Mouse (Mus musculus): ENCODE results near the gene Mgat3. TPM values are rescaled to one million over a fixed set of nuclear protein-coding genes. Genes with fewer than 3 reads are reported as not detected.
A peak's percentile ranks its signal among the peaks of the same experiment; 100 is the strongest.

The Mgat3 gene
- polyA plus RNA-seq, 1 experiment, result 79.8 TPM

DNA sequence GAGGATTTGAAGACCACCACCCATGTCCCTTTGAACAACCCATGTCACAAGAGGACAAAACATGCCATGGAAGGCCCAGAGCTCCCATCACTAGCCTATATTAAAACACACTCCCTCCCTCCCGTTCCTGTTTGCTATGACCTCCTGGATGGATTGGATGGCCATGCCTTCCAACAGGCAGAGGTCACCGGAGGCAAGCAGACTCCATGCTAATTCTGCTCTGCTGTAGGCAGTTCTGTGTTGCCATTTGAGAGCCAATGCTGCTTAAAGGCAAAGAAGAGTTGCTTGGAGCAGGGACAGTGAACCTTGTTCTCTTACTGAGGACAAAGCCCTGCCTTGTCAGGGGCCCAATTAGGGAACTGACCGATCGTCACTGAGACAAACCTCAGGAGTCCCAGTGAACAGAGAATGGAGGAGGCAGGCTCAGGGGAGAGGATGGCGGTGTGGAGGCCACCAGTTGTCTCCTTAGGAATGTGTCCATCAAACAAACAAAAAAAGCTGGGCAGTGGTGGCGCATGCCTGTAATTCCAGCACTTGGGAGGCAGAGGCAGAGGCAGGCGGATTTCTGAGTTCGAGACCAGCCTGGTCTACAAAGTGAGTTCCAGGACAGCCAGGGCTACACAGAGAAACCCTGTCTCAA is 86.0 kb downstream of the Mgat3 start:
- H3K4me3 ChIP-seq (ENCODE audit: insufficient read depth, low read length), result no peak overlapping the region
- H3K27ac ChIP-seq (ENCODE audit: insufficient read depth, low read length), result no peak overlapping the region
- H3K4me1 ChIP-seq (ENCODE audit: control insufficient read depth, insufficient read depth, low read length), result no peaks in the 10 kb centered on the region; the same call in 1 of the 2 replicates
- TF ChIP-seq CTCF (IDR thresholded peaks at IDR 0.05; ENCODE audit: extremely low read depth, insufficient read depth, low read length), result no peak
- TF ChIP-seq POLR2A (IDR thresholded peaks at IDR 0.05; ENCODE audit: extremely low read depth, insufficient read depth, low read length), result no peak

- H3K4me3 ChIP-seq (ENCODE audit: insufficient read depth, low read length), result no peak overlapping the region
- peak; percentile 92 for TF ChIP-seq CTCF (IDR thresholded peaks at IDR 0.05; ENCODE audit: extremely low read depth, insufficient read depth, low read length)
- TF ChIP-seq POLR2A (IDR thresholded peaks at IDR 0.05; ENCODE audit: extremely low read depth, insufficient read depth, low read length), result no peak
- H3K27ac ChIP-seq (ENCODE audit: insufficient read depth, low read length), result no peak overlapping the region
- no peaks in the 10 kb centered on the region; the same call in 1 of the 2 replicates for H3K4me1 ChIP-seq (ENCODE audit: control insufficient read depth, insufficient read depth, low read length)
Observed at GRCm38 (mm10) chr15:80260677-80261076, 87.2 kb downstream of the Mgat3 start.

DNA sequence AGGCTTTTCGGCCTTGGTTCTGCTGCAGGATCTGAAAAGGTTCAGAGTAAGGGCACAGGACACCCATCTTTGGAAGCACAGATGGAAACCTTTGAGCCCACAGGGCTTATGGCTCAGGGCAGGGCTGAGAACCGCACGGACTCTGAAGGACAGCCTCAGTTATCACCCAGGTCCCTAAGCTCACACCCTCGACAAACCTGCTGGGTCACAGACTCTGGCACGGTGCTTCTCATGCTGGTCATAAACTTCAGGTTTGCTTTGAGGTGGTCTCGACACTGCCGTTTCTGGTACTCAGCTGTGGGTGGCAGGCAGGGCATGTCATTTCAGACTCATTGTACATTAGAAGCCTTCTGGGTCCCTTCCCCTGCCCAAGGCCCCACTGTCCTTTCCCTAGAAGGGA is 87.6 kb downstream of the Mgat3 start:
- no peaks in the 10 kb centered on the region; the same call in 1 of the 2 replicates for H3K4me1 ChIP-seq (ENCODE audit: control insufficient read depth, insufficient read depth, low read length)
- no peak for TF ChIP-seq CTCF (IDR thresholded peaks at IDR 0.05; ENCODE audit: extremely low read depth, insufficient read depth, low read length)
- no peak for TF ChIP-seq POLR2A (IDR thresholded peaks at IDR 0.05; ENCODE audit: extremely low read depth, insufficient read depth, low read length)
- no peak overlapping the region for H3K4me3 ChIP-seq (ENCODE audit: insufficient read depth, low read length)
- no peak overlapping the region for H3K27ac ChIP-seq (ENCODE audit: insufficient read depth, low read length)

DNA sequence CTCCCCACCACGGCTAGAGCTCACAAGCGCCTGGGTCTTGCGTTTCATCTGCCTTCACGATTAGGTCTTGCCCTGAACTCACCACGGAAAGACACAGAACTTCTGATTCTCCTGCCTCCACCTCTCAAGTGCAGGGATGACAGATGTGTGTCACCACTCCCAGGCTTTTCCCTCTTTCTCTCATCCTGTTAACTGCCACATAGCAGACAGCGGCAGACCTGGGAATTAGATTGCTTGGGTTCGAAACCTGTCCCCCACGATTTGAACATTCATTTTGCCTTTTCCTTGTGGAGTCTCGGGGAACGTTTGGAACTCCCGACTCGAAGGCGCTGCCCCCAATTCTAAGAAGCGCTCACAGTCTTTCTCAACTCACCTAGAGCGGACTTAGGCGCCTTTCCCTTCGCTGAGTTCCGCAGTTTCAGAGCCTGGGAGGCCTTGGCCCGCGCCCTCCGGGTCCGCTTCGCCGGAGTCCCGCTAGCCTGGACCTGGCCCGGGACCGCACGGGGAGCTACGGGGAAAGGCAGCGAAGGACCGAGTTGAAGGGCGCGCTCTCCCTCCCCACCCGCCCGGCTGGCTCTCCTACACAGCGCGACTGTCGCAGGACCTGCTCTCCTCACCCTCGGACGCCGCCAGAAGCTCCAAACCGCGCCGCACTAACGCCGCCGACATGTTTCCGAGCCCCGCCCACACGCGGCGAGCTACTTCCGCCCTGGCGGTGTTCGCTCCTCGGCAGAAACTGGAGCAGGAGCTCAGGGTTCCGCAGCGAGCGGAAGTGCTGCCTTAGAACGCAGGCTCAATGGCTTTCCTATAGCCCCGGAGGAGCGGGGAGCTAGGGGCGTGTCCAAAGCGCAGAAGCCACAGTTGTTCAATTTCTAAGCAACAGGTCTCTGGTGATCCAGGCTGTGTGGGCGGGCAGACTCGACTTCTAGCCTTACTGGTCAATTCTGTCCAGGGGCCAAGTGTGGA is 90.4 kb downstream of the Mgat3 start, which contains the start of gene Rps19bp1:
TSS of gene Rps19bp1 (minus strand) at position 706 of the 966 bp plus-strand sequence.
- peak within 1 kb of the TSS; percentile 55 for H3K4me3 ChIP-seq (ENCODE audit: insufficient read depth, low read length)

More for the DNA sequence above, 90.4 kb downstream of the Mgat3 start, which contains the start of gene Rps19bp1:
- no peaks in the 10 kb centered on the region for H3K4me1 ChIP-seq (ENCODE audit: control insufficient read depth, insufficient read depth, low read length)
- 0 out of 2 replicates have a peak within 1 kb of the TSS, but pooled peaks have one; percentile 4 for H3K27ac ChIP-seq (ENCODE audit: insufficient read depth, low read length)
- TF ChIP-seq CTCF (IDR thresholded peaks at IDR 0.05; ENCODE audit: extremely low read depth, insufficient read depth, low read length), result no peak
- peak; percentile 62 for TF ChIP-seq POLR2A (IDR thresholded peaks at IDR 0.05; ENCODE audit: extremely low read depth, insufficient read depth, low read length)

Other genes with a start within 250 kb of the Mgat3 start
- 58.4 and 62.6 TPM in 2 replicates for gene Cbx7, start 202.6 kb upstream of the Mgat3 start, polyA plus RNA-seq (2012; rRNA removed)
- 32.2 and 34.5 TPM in 2 replicates for gene Pdgfb, start 158.7 kb upstream of the Mgat3 start, polyA plus RNA-seq (2012; rRNA removed)
- gene Syngr1, start 82.4 kb upstream of the Mgat3 start, polyA plus RNA-seq (2012; rRNA removed), result 354 and 372 TPM in 2 replicates
- 680 and 714 TPM in 2 replicates for gene Rpl3, start 81.9 kb upstream of the Mgat3 start, polyA plus RNA-seq (2012; rRNA removed)
- 33.6 and 33.8 TPM in 2 replicates for gene Tab1, start 40.6 kb upstream of the Mgat3 start, polyA plus RNA-seq (2012; rRNA removed)
- 14.9 and 15.1 TPM in 2 replicates for gene Mief1, start 60.3 kb downstream of the Mgat3 start, polyA plus RNA-seq (2012; rRNA removed)
- not detected in 2 replicates for gene AC140267.1, start 62.1 kb downstream of the Mgat3 start, polyA plus RNA-seq (2012; rRNA removed)
- gene Atf4, start 81.5 kb downstream of the Mgat3 start, polyA plus RNA-seq (2012; rRNA removed), result 178 and 198 TPM in 2 replicates
- gene Rps19bp1, start 90.6 kb downstream of the Mgat3 start, polyA plus RNA-seq (2012; rRNA removed), result 41.5 and 42.3 TPM in 2 replicates
- gene Cacna1i, start 113.5 kb downstream of the Mgat3 start, polyA plus RNA-seq (2012; rRNA removed), result 32.0 and 36.5 TPM in 2 replicates

All from cortical plate, adult 2 months (tissue).